Mouse (Mus musculus) ES-Bruce4 (cell line): Measurements from ENCODE around the gene Rsph6a.

ENCODE experiments used
- CTCF ChIP-seq: IDR thresholded peaks from one replicate; pipeline ENCODE4 v1.8.1; 2011; ENCODE audit warnings: low read depth, low read length
- EP300 ChIP-seq: IDR thresholded peaks from 2 replicates; pipeline ENCODE4 v1.6.1; 2011; ENCODE audit warnings: low read depth, low read length; ENCODE audit not compliant: insufficient read depth

- TF ChIP-seq EP300: no peak
- TF ChIP-seq CTCF: no peak
These were observed 23.3 kb downstream of the Rsph6a start for GRCm38 (mm10) chr7:19077761-19078160.
